Mouse (Mus musculus): Measurements from ENCODE around the gene Chrm4. TPM values are rescaled to one million over a fixed set of nuclear protein-coding genes. Genes with fewer than 3 reads are reported as not detected.

The Chrm4 gene
- polyA plus RNA-seq, 1 experiment, result 0.55 TPM

DNA sequence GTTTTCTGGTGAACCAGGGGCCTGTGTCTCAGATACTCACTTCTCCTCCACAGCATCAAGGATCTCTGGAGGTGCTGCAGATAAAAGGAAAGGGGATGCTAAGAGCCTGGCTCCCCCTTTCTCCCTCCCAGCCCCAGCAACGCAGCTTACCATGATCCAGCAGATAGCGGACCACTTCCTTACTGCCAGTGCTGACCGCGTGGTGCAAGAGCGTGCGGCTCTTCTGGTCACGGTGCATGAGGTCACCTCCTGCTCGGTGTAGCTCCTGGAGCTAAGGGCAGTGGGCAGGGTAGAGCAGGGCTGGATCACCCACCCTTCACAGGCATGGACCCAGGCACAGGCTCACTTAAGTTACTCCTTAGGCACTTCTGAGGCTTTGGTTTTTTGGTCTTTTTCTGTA, 7.0 kb downstream of the Chrm4 start:
- H3K4me3 ChIP-seq (ENCODE audit: insufficient read depth, poor library complexity, severe bottlenecking), result no peak overlapping the region
- no peaks in the 10 kb centered on the region for H3K79me2 ChIP-seq (ENCODE audit: control insufficient read depth, insufficient read depth)
- no peaks in the 10 kb centered on the region for H3K27me3 ChIP-seq (ENCODE audit: control insufficient read depth, insufficient read depth, insufficient read length)
- H3ac ChIP-seq (ENCODE audit: control insufficient read depth, insufficient read length, low read depth), result no peak overlapping the region
- H3K79me3 ChIP-seq (ENCODE audit: low read depth), result no peaks in the 10 kb centered on the region
- H3K36me3 ChIP-seq (ENCODE audit: control insufficient read depth, insufficient read depth), result peaks cover 44% of the 10 kb centered on the region
- TF ChIP-seq FOSL1 (IDR thresholded peaks at IDR 0.05; ENCODE audit: insufficient read depth, low read length, poor library complexity, severe bottlenecking) (no peak), USF1 (IDR thresholded peaks at IDR 0.05; ENCODE audit: low read depth) (no peak), MAX (IDR thresholded peaks at IDR 0.05) (no peak), MYOG (IDR thresholded peaks at IDR 0.05; ENCODE audit: control insufficient read depth, extremely low read depth, insufficient read length) (no peak), MYOD1 (IDR thresholded peaks at IDR 0.05; ENCODE audit: control insufficient read depth, insufficient read length, low read depth) (no peak), CEBPB (IDR thresholded peaks at IDR 0.05; ENCODE audit: low read depth) (no peak), CTCF (IDR thresholded peaks at IDR 0.05; ENCODE audit: control insufficient read depth, insufficient read depth, insufficient read length) (no peak)

DNA sequence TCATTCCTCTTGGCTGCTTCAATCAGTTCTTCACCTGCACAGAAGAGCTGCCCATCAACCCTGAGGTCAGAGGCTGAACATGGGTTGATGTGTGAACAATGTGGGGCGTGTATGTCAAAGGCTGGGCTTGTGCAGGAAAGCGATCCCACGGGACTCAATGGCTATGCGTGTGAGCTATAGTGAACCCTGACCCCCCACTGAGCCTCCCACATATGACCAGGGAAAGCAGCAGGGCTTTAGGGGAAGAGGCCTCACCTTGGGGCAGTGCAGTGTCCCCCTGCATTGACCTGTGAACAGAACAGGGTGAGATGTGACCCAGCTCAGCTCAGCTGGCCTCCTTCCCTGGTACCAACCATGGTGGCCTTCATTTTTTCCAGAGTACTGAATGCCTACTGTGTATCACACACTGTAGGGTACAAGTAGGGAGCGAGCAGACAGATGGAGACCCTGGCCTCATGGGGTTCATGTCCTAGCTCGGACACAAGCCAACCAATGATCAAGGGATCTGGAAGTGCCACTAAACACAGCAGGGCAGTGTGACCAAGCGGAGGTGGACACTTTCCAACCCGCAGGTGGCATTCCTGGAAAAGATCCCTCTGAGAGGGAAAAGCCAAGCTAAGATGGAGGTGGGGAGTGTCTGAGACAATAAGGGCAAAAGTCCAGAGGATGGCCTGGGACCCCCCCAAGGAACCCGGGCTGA, 7.9 kb downstream of the Chrm4 start:
- Histone ChIP-seq H3K4me3 (ENCODE audit: insufficient read depth, poor library complexity, severe bottlenecking) (no peak overlapping the region), H3K79me2 (ENCODE audit: control insufficient read depth, insufficient read depth) (no peaks in the 10 kb centered on the region), H3K79me3 (ENCODE audit: low read depth) (no peaks in the 10 kb centered on the region), H3K36me3 (ENCODE audit: control insufficient read depth, insufficient read depth) (peaks cover 44% of the 10 kb centered on the region), H3ac (ENCODE audit: control insufficient read depth, insufficient read length, low read depth) (no peak overlapping the region), H3K27me3 (ENCODE audit: control insufficient read depth, insufficient read depth, insufficient read length) (no peaks in the 10 kb centered on the region)
- TF ChIP-seq MAX (IDR thresholded peaks at IDR 0.05) (no peak), MYOD1 (IDR thresholded peaks at IDR 0.05; ENCODE audit: control insufficient read depth, insufficient read length, low read depth) (no peak), FOSL1 (IDR thresholded peaks at IDR 0.05; ENCODE audit: insufficient read depth, low read length, poor library complexity, severe bottlenecking) (no peak), MYOG (IDR thresholded peaks at IDR 0.05; ENCODE audit: control insufficient read depth, extremely low read depth, insufficient read length) (no peak), CEBPB (IDR thresholded peaks at IDR 0.05; ENCODE audit: low read depth) (no peak), CTCF (IDR thresholded peaks at IDR 0.05; ENCODE audit: control insufficient read depth, insufficient read depth, insufficient read length) (no peak), USF1 (IDR thresholded peaks at IDR 0.05; ENCODE audit: low read depth) (no peak)

DNA sequence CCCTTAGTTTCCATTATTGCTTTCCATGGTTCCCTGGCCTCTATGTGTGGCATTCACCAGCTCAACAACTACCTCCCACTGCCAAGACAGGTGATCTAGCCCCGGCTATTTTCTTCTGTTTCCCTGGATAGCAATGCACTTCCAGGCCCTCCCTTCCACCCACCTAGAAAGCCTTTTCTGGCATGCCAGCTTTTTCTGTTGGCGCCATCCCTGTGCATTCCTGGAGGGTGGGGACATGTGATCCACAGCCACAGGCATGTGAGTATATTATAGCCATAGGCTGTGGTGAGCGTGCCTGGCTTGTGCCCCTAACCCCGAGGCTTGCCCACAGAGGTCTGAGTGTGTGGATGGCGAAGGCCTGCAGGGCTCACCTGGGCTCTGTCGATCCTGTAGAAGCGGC, 9.1 kb downstream of the Chrm4 start:
- Histone ChIP-seq H3K27me3 (ENCODE audit: control insufficient read depth, insufficient read depth, insufficient read length) (no peaks in the 10 kb centered on the region), H3K4me3 (ENCODE audit: insufficient read depth, poor library complexity, severe bottlenecking) (no peak overlapping the region), H3K36me3 (ENCODE audit: control insufficient read depth, insufficient read depth) (peaks cover 49% of the 10 kb centered on the region), H3K79me2 (ENCODE audit: control insufficient read depth, insufficient read depth) (no peaks in the 10 kb centered on the region), H3ac (ENCODE audit: control insufficient read depth, insufficient read length, low read depth) (no peak overlapping the region), H3K79me3 (ENCODE audit: low read depth) (no peaks in the 10 kb centered on the region)
- TF ChIP-seq CEBPB (IDR thresholded peaks at IDR 0.05; ENCODE audit: low read depth), result no peak

DNA sequence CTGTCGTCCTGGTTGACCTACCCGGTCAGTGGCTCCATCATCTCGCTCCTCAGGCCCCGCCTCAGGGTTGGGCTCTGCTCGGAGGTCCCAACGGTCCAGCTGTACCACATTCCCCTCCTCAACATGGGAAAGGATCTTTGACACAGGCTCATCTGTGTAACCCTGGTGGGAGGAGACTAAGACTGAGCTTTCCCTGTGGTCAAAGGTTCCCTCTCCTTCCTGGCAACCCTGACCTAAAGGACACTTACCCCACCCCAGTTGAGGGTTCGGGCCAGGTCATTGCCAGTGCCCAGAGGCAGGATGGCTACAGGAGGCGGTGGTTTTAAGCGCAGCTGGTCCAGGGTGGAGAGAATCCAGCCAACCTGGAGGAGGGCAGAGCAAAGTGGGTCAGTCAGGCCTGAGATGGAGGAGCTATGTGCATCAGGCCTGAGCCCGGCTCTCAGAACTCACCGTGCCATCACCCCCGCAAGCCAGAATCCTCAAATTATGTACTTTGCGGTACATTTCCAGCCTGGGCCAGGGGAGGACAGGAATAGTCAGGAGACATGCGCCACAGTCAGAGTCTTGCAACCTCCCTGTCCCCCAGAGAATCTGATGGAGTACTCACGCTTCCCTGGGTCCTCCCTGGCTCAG, 12.4 kb downstream of the Chrm4 start:
- Histone ChIP-seq H3K79me3 (ENCODE audit: low read depth) (no peaks in the 10 kb centered on the region), H3ac (ENCODE audit: control insufficient read depth, insufficient read length, low read depth) (no peak overlapping the region), H3K27me3 (ENCODE audit: control insufficient read depth, insufficient read depth, insufficient read length) (no peaks in the 10 kb centered on the region), H3K79me2 (ENCODE audit: control insufficient read depth, insufficient read depth) (peaks cover 6% of the 10 kb centered on the region), H3K36me3 (ENCODE audit: control insufficient read depth, insufficient read depth) (peaks cover 40% of the 10 kb centered on the region), H3K4me3 (ENCODE audit: insufficient read depth, poor library complexity, severe bottlenecking) (no peak overlapping the region)
- TF ChIP-seq MYOG (IDR thresholded peaks at IDR 0.05; ENCODE audit: control insufficient read depth, extremely low read depth, insufficient read length) (no peak), MYOD1 (IDR thresholded peaks at IDR 0.05; ENCODE audit: control insufficient read depth, insufficient read length, low read depth) (no peak), USF1 (IDR thresholded peaks at IDR 0.05; ENCODE audit: low read depth) (no peak), CEBPB (IDR thresholded peaks at IDR 0.05; ENCODE audit: low read depth) (no peak), MAX (IDR thresholded peaks at IDR 0.05) (no peak), FOSL1 (IDR thresholded peaks at IDR 0.05; ENCODE audit: insufficient read depth, low read length, poor library complexity, severe bottlenecking) (no peak)

DNA sequence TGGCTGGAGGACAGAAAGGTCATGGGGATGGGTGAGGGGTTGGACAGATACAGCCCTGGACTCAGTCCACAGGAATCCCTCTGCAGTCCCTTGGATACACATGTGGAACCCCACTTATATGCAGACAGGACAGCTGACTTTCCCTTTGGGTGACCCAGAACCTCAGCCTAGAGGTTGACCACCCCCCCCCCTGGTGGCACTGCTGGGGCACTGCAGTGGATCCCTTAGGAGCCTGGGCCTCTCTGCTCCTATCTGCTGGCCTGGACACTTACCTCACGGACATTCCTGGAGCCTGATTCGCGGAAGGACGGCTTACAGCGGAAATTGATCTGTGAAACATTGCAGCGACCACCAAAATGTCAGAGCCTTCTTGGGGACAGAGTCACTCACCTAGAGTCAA, 15.3 kb downstream of the Chrm4 start:
- Histone ChIP-seq H3K27me3 (ENCODE audit: control insufficient read depth, insufficient read depth, insufficient read length) (no peaks in the 10 kb centered on the region), H3K79me3 (ENCODE audit: low read depth) (peaks cover 3% of the 10 kb centered on the region), H3K36me3 (ENCODE audit: control insufficient read depth, insufficient read depth) (peaks cover 20% of the 10 kb centered on the region), H3ac (ENCODE audit: control insufficient read depth, insufficient read length, low read depth) (no peak overlapping the region), H3K79me2 (ENCODE audit: control insufficient read depth, insufficient read depth) (peaks cover 30% of the 10 kb centered on the region), H3K4me3 (ENCODE audit: insufficient read depth, poor library complexity, severe bottlenecking) (no peak overlapping the region)
- TF ChIP-seq MYOG (IDR thresholded peaks at IDR 0.05; ENCODE audit: control insufficient read depth, extremely low read depth, insufficient read length), result no peak
- no peak for TF ChIP-seq USF1 (IDR thresholded peaks at IDR 0.05; ENCODE audit: low read depth)
- TF ChIP-seq MYOD1 (IDR thresholded peaks at IDR 0.05; ENCODE audit: control insufficient read depth, insufficient read length, low read depth), result no peak
